Mouse (Mus musculus) E14TG2a.4 (cell line): ENCODE measurements around the gene Scfd2.

ENCODE experiments used
- CTCF ChIP-seq: conservative IDR thresholded peaks from 2 replicates; pipeline ENCODE4 v1.5.1; 2014; ENCODE audit warnings: low read length
- NANOG ChIP-seq: IDR thresholded peaks from 2 replicates; pipeline ENCODE4 v1.6.1; 2014; ENCODE audit warnings: borderline replicate concordance, low read length, mixed read lengths
- POU5F1 ChIP-seq: IDR thresholded peaks from 2 replicates; pipeline ENCODE4 v1.6.1; 2014; ENCODE audit warnings: low read length, borderline replicate concordance

DNA sequence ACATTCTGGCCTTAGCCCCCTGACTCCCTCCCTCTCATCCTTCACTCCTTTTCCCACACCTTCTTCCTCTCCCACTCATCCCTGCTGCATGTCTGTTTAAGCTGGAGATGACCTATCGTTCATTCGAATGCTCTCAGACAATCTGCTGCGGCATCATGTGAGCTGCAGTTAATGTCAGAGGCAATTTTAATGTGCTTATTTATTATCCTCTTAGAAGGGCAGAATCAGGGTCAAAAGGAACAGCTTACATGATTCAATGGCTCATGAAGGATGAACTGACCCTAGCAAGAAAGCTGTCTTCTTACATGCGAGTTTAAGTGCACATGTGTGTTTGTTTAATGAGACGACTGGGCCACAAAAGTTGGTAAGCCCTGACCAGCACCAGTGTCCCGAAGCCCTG lies 241.6 kb downstream of the Scfd2 start:
- TF ChIP-seq CTCF (no peak), POU5F1 (no peak), NANOG (no peak)
